Mouse (Mus musculus) heart, adult 2 months (tissue): ENCODE measurements at regions not wholly inside any gene's neighbourhood (a gene's known extent, or its start where the extent isn't known, plus 50 kb on each side); places are given as distances from the start of the nearest gene placed in this dataset.

Experiments
- DNase-seq, 2 experiments: peaks; one replicate each; pipeline ENCODE4 v3.0.0; 2021
- H3K27ac ChIP-seq: fragments of 200-600 bp; 2 replicates; pipeline ENCODE4 v1.8.1; 2022
- H3K27me3 ChIP-seq: fragments of 200-500 bp; 2 replicates; pipeline ENCODE4 v1.6.1; 2012; ENCODE audit warnings: mild to moderate bottlenecking, low read length, inconsistent platforms, mixed read lengths; ENCODE audit not compliant: control insufficient read depth, insufficient read depth
- H3K36me3 ChIP-seq: fragments of 200-500 bp; 2 replicates; pipeline ENCODE4 v1.6.1; 2012; ENCODE audit warnings: low read length, inconsistent platforms; ENCODE audit not compliant: control insufficient read depth, insufficient read depth
- H3K4me1 ChIP-seq: fragments of 200-500 bp; 2 replicates; pipeline ENCODE4 v1.6.1; 2011; ENCODE audit warnings: low read length; ENCODE audit not compliant: control insufficient read depth, insufficient read depth
- H3K4me3 ChIP-seq: fragments of 200-600 bp; 2 replicates; pipeline ENCODE4 v1.8.1; 2022
- H3K79me2 ChIP-seq: fragments of 200-500 bp; replicated peaks from 2 replicates; pipeline ENCODE4 v1.6.1; 2012; ENCODE audit warnings: mild to moderate bottlenecking, inconsistent platforms, low read length, moderate library complexity, mixed read lengths; ENCODE audit not compliant: control insufficient read depth, insufficient read depth
- H3K9ac ChIP-seq: fragments of 200-500 bp; 2 replicates; pipeline ENCODE4 v1.6.1; 2012; ENCODE audit warnings: low read depth, mild to moderate bottlenecking, control low read depth, inconsistent platforms, low read length, mixed read lengths
- CTCF ChIP-seq: fragments of 200-600 bp; IDR thresholded peaks from 2 replicates; pipeline ENCODE4 v1.8.1; 2022; ENCODE audit warnings: antibody characterized with exemption, mild to moderate bottlenecking, moderate library complexity
- EP300 ChIP-seq: fragments of 200-500 bp; IDR thresholded peaks from 2 replicates; pipeline ENCODE4 v1.6.1; 2011; ENCODE audit warnings: low read depth, low read length, control low read depth; ENCODE audit not compliant: insufficient read depth
- POLR2A ChIP-seq: fragments of 200-500 bp; IDR thresholded peaks from 2 replicates; pipeline ENCODE4 v1.6.1; 2011; ENCODE audit warnings: mild to moderate bottlenecking, low read depth, low read length, control low read depth; ENCODE audit not compliant: insufficient read depth
- WGBS: fragments of 180-500 bp; shearing (Covaris S2); methylation state at CpG from one replicate; pipeline ENCODE4 v1.1.7; 2018; 5-methylcytosine and 5-hydroxymethylcytosine counted together
- intact Hi-C: fragments of 180-260 bp; cut with DNase I; formaldehyde crosslinking; loops from one replicate; pipeline ENCODE4 v1.15.1; 2025

- WGBS = 24% methylated on average over 5 of the region's 5 CpGs
- Histone ChIP-seq H3K4me1 (peaks cover 11% of the 10 kb centered on the region), H3K4me3 (no peak overlapping the region), H3K36me3 (peaks cover 7% of the 10 kb centered on the region), H3K27ac (peak overlapping the region; percentile 73), H3K9ac (no peak overlapping the region), H3K27me3 (no peaks in the 10 kb centered on the region), H3K79me2 (no peaks in the 10 kb centered on the region)
- intact Hi-C loops = loop anchor here (5.0 kb wide), 1 partner anchor 119 kb away; no protein-coding TSS in a partner anchor
- DNase-seq = no peak
- TF ChIP-seq EP300 (no peak), CTCF (no peak), POLR2A (no peak)
These were observed 121.9 kb downstream of the Fam198b start for GRCm38 (mm10) chr3:80006263-80006662.

DNA sequence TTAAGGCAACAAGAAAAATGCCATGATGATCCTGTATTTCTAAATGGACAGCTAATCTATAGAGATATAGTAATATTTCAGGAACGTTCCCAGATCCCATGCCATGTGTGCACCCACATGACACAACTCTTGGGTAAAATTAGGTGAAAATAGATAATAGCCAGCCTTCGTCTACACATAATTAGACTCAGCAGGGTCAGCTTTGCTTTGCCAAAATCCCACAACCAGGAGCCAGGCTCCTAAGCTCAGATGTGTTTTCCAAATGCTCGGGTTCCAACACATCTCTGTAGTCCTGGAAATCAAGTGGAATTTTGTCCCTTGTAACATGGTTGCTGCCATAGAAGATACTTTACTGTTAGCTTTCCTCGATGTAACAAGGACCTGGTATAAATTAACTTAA is 122.7 kb downstream of the Fam198b start:
- TF ChIP-seq CTCF (no peak), EP300 (no peak), POLR2A (no peak)
- Histone ChIP-seq H3K4me1 (peaks cover 11% of the 10 kb centered on the region), H3K36me3 (peaks cover 7% of the 10 kb centered on the region), H3K27me3 (no peaks in the 10 kb centered on the region), H3K4me3 (no peak overlapping the region), H3K27ac (peak overlapping the region; percentile 19; the same call in 1 of the 2 replicates), H3K9ac (no peak overlapping the region), H3K79me2 (no peaks in the 10 kb centered on the region)
- no peak for DNase-seq
- intact Hi-C loops = loop anchor here (5.0 kb wide), 1 partner anchor 120 kb away; no protein-coding TSS in a partner anchor
- WGBS = 61% methylated on average over 4 of the region's 4 CpGs

- Histone ChIP-seq H3K9ac (no peak overlapping the region), H3K4me1 (peaks cover 11% of the 10 kb centered on the region), H3K4me3 (no peak overlapping the region), H3K27me3 (no peaks in the 10 kb centered on the region), H3K27ac (peak overlapping the region; percentile 8; the same call in 1 of the 2 replicates), H3K79me2 (no peaks in the 10 kb centered on the region), H3K36me3 (peaks cover 7% of the 10 kb centered on the region)
- no peak for DNase-seq
- intact Hi-C loops = loop anchor here (5.0 kb wide), 1 partner anchor 122 kb away; no protein-coding TSS in a partner anchor
- no peak for TF ChIP-seq EP300
- TF ChIP-seq CTCF = no peak
- no peak for TF ChIP-seq POLR2A
- 64% methylated on average over 1 of the region's 1 CpGs for WGBS
These were observed 124.9 kb downstream of the Fam198b start for GRCm38 (mm10) chr3:80009275-80009674.

DNA sequence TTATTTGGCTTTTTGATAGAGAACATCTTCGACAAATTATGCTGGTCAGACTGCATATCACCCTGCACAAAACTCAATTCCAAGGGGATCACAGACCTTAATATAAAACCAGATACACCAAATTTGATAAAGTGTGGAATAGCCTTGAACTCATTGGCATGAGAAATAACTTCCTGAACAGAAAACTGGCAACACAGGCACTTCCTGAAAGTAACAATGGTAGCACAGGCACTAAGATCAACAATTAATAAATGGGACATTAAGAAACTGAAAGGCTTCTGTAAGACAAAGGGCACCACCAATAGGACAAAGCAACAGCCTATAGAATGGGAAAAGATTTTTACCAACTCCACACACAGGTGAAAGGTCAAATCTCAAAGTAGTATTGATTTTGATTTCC is 141.5 kb downstream of the Fam198b start:
- intact Hi-C loops = no loop called here
- Histone ChIP-seq H3K9ac (no peak overlapping the region), H3K27ac (no peak overlapping the region), H3K36me3 (no peaks in the 10 kb centered on the region), H3K79me2 (no peaks in the 10 kb centered on the region), H3K27me3 (no peaks in the 10 kb centered on the region), H3K4me1 (no peaks in the 10 kb centered on the region), H3K4me3 (no peak overlapping the region)
- no peak for DNase-seq
- WGBS = 84% methylated on average over 1 of the region's 1 CpGs
- TF ChIP-seq CTCF (peak; percentile 21; the same call in 1 of the 2 replicates), EP300 (no peak)

- WGBS = 87% methylated on average over 3 of the region's 3 CpGs
These were observed 148.7 kb downstream of the Fam198b start for GRCm38 (mm10) chr3:80033071-80033470.

GRCm38 (mm10) chr3:80038553-80039129 is 154.3 kb downstream of the Fam198b start:
- no peak; the same call in 1 of the 2 replicates for TF ChIP-seq EP300
- TF ChIP-seq POLR2A = 0 out of 2 replicates have a peak, but pooled peaks have one; percentile 12
- H3K36me3 ChIP-seq = peaks cover 11% of the 10 kb centered on the region
- WGBS = 39% methylated on average over 11 of the region's 11 CpGs

More at GRCm38 (mm10) chr3:80033071-80033470, 148.7 kb downstream of the Fam198b start:
- DNase-seq = no peak
- no peak overlapping the region for H3K9ac ChIP-seq
- peaks cover 2% of the 10 kb centered on the region for H3K4me1 ChIP-seq
- H3K36me3 ChIP-seq = no peaks in the 10 kb centered on the region; the same call in 1 of the 2 replicates
- intact Hi-C loops = no loop called here
- no peaks in the 10 kb centered on the region for H3K79me2 ChIP-seq
- no peak for TF ChIP-seq CTCF
- no peak for TF ChIP-seq EP300
- H3K27me3 ChIP-seq = no peaks in the 10 kb centered on the region
- H3K4me3 ChIP-seq = no peak overlapping the region
- no peak overlapping the region for H3K27ac ChIP-seq

More at GRCm38 (mm10) chr3:80038553-80039129, 154.3 kb downstream of the Fam198b start:
- Histone ChIP-seq H3K79me2 (no peaks in the 10 kb centered on the region), H3K27me3 (no peaks in the 10 kb centered on the region), H3K27ac (peak overlapping the region; percentile 8; the same call in 1 of the 2 replicates), H3K4me3 (no peak overlapping the region), H3K9ac (no peak overlapping the region), H3K4me1 (peaks cover 12% of the 10 kb centered on the region)
- intact Hi-C loops = no loop called here
- DNase-seq = peak; percentile 55
